Mouse (Mus musculus) kidney, postnatal 0 days (tissue): Measurements from ENCODE around the gene Ahsa1. TPM values are rescaled to one million over a fixed set of nuclear protein-coding genes. Genes with fewer than 3 reads are reported as not detected.

ENCODE experiments used
- ATAC-seq: fragments of 200-750 bp; cut with Nextera tagmentation; replicated peaks from 2 replicates; pipeline ENCODE4 v1.8.0; 2017; ENCODE audit warnings: low read depth, moderate number of reproducible peaks, moderate TSS enrichment, moderate library complexity; ENCODE audit not compliant: low FRiP score
- DNase-seq: peaks from one replicate; pipeline ENCODE4 v3.0.0-alpha.2; 2016; ENCODE audit warnings: low spot score
- H3K27ac ChIP-seq: fragments of 300-500 bp; sonication (generic); 2 replicates; pipeline ENCODE4 v1.5.1; 2014; ENCODE audit warnings: mild to moderate bottlenecking
- H3K27me3 ChIP-seq: fragments of 300-500 bp; sonication (generic); 2 replicates; pipeline ENCODE4 v1.6.1; 2014; ENCODE audit warnings: low read length, mixed read lengths; ENCODE audit not compliant: insufficient read depth
- H3K36me3 ChIP-seq: fragments of 300-500 bp; sonication (generic); 2 replicates; pipeline ENCODE4 v1.6.1; 2014; ENCODE audit warnings: low read length, mixed read lengths; ENCODE audit not compliant: insufficient read depth
- H3K4me1 ChIP-seq: fragments of 300-500 bp; sonication (generic); replicated peaks from 2 replicates; pipeline ENCODE4 v1.6.1; 2014; ENCODE audit warnings: antibody characterized with exemption, low read length, mixed read lengths; ENCODE audit not compliant: insufficient read depth
- H3K4me2 ChIP-seq: fragments of 300-500 bp; sonication (generic); 2 replicates; pipeline ENCODE4 v1.6.1; 2014; ENCODE audit warnings: mild to moderate bottlenecking, low read length, moderate library complexity, mixed read lengths
- H3K4me3 ChIP-seq: fragments of 300-500 bp; sonication (generic); replicated peaks from 2 replicates; pipeline ENCODE4 v1.5.1; 2014; ENCODE audit warnings: low read depth, low read length
- H3K9ac ChIP-seq: fragments of 300-500 bp; sonication (generic); 2 replicates; pipeline ENCODE4 v1.6.1; 2014; ENCODE audit warnings: low read depth, low read length
- H3K9me3 ChIP-seq: fragments of 300-500 bp; sonication (generic); replicated peaks from 2 replicates; pipeline ENCODE4 v1.6.1; 2016; ENCODE audit warnings: low read length, inconsistent platforms, mixed read lengths
- CTCF ChIP-seq: IDR thresholded peaks from 2 replicates; pipeline ENCODE4 v1.5.1; 2016; ENCODE audit warnings: antibody characterized with exemption, low read depth, mild to moderate bottlenecking, moderate library complexity
- WGBS: fragments of 180-500 bp; shearing (Covaris S2); extraction: QIAGEN DNeasy Blood & Tissue Kit; methylation state at CpG from one replicate; pipeline ENCODE4 v1.1.7; 2014; 5-methylcytosine and 5-hydroxymethylcytosine counted together
- polyA plus RNA-seq: library from polyadenylated mRNA; unstranded; fragments of >200 nt; fragmentation: Nextera tagmentation; extraction: Ambion mirVana; gene quantifications from 2 replicates; pipeline ENCODE4 v1.2.1, GENCODE M21; 2015

Gene Ahsa1
- polyA plus RNA-seq, 1 experiment from 2014 or later = 149 TPM

DNA sequence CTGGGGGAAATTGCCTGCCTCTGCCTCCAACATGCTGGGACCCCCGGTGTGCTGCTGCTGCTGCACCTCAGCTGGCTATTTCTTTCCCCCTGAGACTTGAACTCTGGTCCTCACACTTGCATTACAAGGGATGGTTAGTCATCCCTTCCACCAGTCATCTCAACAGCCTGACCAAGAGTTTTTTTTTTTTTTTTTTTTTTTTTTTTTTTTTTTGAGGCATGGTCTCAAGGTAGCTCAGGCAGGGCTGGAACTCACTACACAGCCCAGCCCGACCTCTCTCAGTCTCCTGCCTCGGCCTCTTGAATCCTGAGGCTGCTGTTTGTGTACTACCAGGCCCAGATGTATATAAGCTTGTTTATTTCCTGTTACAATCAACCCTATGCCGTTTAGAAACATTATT, 18.0 kb downstream of the Ahsa1 start:
- no peak overlapping the region for H3K27ac ChIP-seq
- H3K4me2 ChIP-seq = no peak overlapping the region
- ATAC-seq (no peak), DNase-seq (no peak)
- no peaks in the 10 kb centered on the region for H3K27me3 ChIP-seq
- no peak overlapping the region for H3K9ac ChIP-seq
- peaks cover 5% of the 10 kb centered on the region; the same call in 1 of the 2 replicates for H3K4me1 ChIP-seq
- H3K36me3 ChIP-seq = no peaks in the 10 kb centered on the region
- H3K4me3 ChIP-seq = no peak overlapping the region
- TF ChIP-seq CTCF = no peak
- WGBS = 76% methylated on average over 4 of the region's 4 CpGs
- H3K9me3 ChIP-seq = no peaks in the 10 kb centered on the region

DNA sequence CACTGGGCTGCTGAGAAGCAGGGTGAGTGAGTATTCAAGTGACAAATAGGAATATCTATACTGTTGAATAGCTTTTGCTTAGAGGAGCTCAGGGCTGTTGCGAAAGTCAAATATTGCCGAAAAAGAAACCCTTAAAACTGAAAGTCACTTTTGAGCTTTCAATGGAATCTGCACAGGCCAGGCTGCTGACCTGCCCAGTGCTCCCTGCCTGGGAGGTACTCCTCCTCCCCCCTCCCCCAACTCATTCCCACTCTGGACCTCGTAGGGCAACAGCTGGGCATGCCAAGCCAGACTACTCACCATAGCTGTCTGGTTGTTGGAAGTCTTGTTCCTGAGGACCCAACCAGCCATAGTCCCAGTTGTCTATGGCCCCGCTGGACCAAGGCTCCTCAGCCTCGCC, 18.4 kb downstream of the Ahsa1 start:
- H3K4me1 ChIP-seq = 0 out of 2 replicates have a peak, but pooled peaks cover under 1% of the 10 kb centered on the region
- no peak overlapping the region for H3K4me2 ChIP-seq
- no peak overlapping the region for H3K27ac ChIP-seq
- H3K9me3 ChIP-seq = no peaks in the 10 kb centered on the region
- TF ChIP-seq CTCF = no peak
- DNase-seq (no peak), ATAC-seq (no peak)
- no peaks in the 10 kb centered on the region for H3K36me3 ChIP-seq
- no peak overlapping the region for H3K4me3 ChIP-seq
- 86% methylated on average over 5 of the region's 5 CpGs for WGBS
- H3K27me3 ChIP-seq = no peaks in the 10 kb centered on the region
- H3K9ac ChIP-seq = no peak overlapping the region

DNA sequence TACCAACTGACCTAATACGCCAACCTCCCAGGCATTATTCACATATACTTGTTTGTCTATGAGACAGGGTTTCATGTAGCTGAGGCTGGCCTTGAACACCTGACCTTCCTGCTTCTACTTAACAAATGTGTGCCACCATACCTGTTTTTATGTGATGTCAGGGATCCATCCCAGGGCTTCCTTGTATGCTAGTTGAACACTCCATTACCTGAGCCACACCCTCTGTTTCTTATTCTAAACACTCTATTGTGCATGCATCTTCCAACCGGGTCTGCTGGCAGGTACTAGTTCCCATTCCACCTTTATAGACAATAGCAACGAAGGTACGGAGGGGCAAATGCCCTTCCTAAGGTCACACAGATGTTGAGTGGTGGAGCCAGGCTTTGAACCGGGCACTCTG, 22.8 kb downstream of the Ahsa1 start:
- no peaks in the 10 kb centered on the region for H3K27me3 ChIP-seq
- H3K9me3 ChIP-seq = no peaks in the 10 kb centered on the region
- DNase-seq (no peak), ATAC-seq (no peak)
- no peak overlapping the region for H3K9ac ChIP-seq
- TF ChIP-seq CTCF = no peak
- no peaks in the 10 kb centered on the region for H3K36me3 ChIP-seq
- H3K4me2 ChIP-seq = no peak overlapping the region
- H3K4me3 ChIP-seq = no peak overlapping the region
- H3K4me1 ChIP-seq = no peaks in the 10 kb centered on the region
- 96% methylated on average over 5 of the region's 5 CpGs for WGBS
- H3K27ac ChIP-seq = no peak overlapping the region

DNA sequence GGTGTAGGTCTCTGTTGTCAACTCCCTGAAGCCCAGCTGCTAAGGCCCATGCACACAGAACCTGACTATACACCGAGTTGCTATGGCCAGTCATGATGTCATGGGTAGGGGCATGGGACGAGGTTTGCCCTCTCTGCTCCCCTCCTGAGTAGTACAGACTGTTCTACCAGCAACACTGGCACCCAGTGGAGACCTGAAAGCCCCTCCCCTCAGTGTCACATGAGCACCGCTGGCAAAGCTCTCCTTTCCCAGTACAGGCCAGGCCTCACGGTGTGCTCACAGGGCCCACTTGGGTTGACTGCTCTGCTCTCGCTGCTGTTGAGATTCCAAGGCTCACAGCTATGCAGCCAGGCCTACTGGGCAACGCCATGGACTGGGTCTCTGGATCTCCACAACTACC, 27.7 kb downstream of the Ahsa1 start:
- H3K9me3 ChIP-seq = no peaks in the 10 kb centered on the region
- TF ChIP-seq CTCF = no peak
- H3K27ac ChIP-seq = no peak overlapping the region
- no peak overlapping the region for H3K4me2 ChIP-seq
- no peaks in the 10 kb centered on the region for H3K27me3 ChIP-seq
- 72% methylated on average over 6 of the region's 6 CpGs for WGBS
- H3K4me1 ChIP-seq = no peaks in the 10 kb centered on the region
- H3K9ac ChIP-seq = no peak overlapping the region
- no peak overlapping the region for H3K4me3 ChIP-seq
- DNase-seq (no peak), ATAC-seq (peak; percentile 63; the same call in 1 of the 2 replicates)
- no peaks in the 10 kb centered on the region for H3K36me3 ChIP-seq

DNA sequence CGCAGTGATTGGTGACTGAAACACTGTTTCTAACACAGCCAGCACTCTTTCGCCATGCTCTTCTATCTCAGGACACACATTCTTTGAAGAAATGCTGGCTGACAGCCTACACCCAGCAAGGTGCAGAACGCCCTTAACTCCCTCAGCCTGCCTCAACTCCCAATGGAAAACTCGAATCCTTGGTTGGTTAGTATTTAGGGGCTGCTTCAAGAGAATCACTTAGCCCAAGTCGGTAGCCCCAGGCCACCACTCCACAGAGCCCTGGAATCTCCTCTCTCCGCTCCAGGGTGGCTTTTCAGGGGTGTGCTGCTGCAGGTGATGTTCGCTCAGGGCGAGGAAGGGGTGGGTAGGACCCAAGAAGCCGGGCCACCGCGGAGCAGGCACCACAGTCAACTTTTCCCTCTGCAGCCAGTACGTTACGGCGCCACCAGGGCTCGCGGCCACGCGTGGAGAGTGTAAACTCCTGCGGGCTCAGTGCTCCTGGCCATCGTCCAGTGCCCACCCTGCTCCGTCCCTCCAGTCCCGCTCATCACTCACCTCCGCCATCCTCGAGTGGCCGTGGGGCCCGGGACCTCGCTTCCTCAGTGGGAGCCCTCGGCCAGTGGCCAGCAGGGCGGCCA, 32.9 kb downstream of the Ahsa1 start:
- H3K36me3 ChIP-seq = no peaks in the 10 kb centered on the region
- peak; percentile 19; the same call in 1 of the 2 replicates for ATAC-seq
- H3K27ac ChIP-seq = no peak overlapping the region
- DNase-seq = no peak
- H3K9me3 ChIP-seq = no peaks in the 10 kb centered on the region
- peak overlapping the region; percentile 68 for H3K9ac ChIP-seq
- H3K4me2 ChIP-seq = peak overlapping the region; percentile 99
- 0 out of 2 replicates have a peak, but pooled peaks cover 4% of the 10 kb centered on the region for H3K27me3 ChIP-seq
- peak overlapping the region; percentile 75 for H3K4me3 ChIP-seq
- no peaks in the 10 kb centered on the region for H3K4me1 ChIP-seq
- TF ChIP-seq CTCF = no peak; the same call in 1 of the 2 replicates
- WGBS = 9% methylated on average over 29 of the region's 29 CpGs

DNA sequence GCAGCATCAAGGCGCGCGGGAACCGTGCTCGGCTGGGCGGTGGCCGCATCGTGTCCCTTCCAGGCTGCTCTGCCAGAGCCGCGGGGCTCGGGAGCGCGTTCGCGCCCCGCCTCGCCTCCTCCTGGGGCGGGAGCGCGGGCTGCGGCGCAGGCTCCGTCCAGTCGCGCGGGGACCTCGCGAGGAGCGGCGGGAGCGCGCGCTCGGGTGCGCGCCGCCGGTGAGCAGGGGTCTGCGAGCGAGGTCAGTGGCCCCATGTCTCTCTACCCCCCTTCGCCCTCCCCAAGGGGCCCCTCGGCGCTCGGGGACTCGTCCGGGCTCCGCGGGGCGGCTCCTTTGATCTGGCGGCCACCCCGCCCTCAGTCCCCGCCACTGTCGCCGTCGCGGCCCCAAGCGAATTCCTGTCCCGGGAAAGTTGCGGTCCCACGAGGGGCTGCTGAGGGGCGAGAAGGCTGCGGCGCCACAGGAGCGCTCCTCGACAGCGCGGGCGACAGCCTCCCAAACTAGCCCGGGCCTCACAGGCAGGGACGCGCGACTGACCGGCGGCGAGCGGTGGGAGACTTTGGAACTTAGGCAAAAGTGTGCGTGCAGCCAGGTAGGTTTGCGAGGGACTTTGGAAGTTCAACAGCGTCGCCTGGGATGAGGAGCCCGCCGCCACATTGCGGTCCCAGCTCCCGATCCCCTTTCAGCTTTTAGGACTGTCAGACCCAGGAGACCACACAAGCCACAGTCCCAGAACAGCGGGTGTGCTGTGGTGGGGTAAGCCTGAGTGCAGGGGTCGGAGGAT, 33.6 kb downstream of the Ahsa1 start, which contains the start of gene Ism2:
Ism2 (minus strand) TSS at position 49 of the 784 bp plus-strand sequence.
- Histone ChIP-seq H3K4me1 (no peaks in the 10 kb centered on the region), H3K4me2 (peak within 1 kb of the TSS; percentile 99), H3K4me3 (peak within 1 kb of the TSS; percentile 75), H3K27me3 (0 out of 2 replicates have a peak, but pooled peaks cover 4% of the 10 kb centered on the region), H3K9me3 (no peaks in the 10 kb centered on the region), H3K27ac (no peak within 1 kb of the TSS), H3K9ac (peak within 1 kb of the TSS; percentile 68), H3K36me3 (no peaks in the 10 kb centered on the region)
- TF ChIP-seq CTCF = no peak
- WGBS = under 1% methylated on average over 72 of the region's 86 CpGs
- ATAC-seq (peak; percentile 71), DNase-seq (peak; percentile 22)
